Mouse (Mus musculus) cerebellum, adult 2 months (tissue): ENCODE measurements at regions not wholly inside any gene's neighbourhood (a gene's known extent, or its start where the extent isn't known, plus 50 kb on each side); places are given as distances from the start of the nearest gene placed in this dataset.
"Not testable (repeated sequence)": the region's sequence is repeated elsewhere in the genome, so short reads cannot be mapped to it uniquely, and the experiment has no call there.

Experiments used
- DNase-seq, 2 experiments: peaks; one replicate each; pipeline ENCODE4 v3.0.0; 2021
- H3K27ac ChIP-seq: fragments of 200-500 bp; 2 replicates; pipeline ENCODE4 v1.5.1; 2012; ENCODE audit warnings: low read length, control low read depth, inconsistent platforms; ENCODE audit not compliant: insufficient read depth
- H3K27me3 ChIP-seq: fragments of 200-500 bp; 2 replicates; pipeline ENCODE4 v1.6.1; 2012; ENCODE audit warnings: inconsistent platforms, mild to moderate bottlenecking, low read length, moderate library complexity; ENCODE audit not compliant: control insufficient read depth, insufficient read depth
- H3K4me1 ChIP-seq: fragments of 200-500 bp; 2 replicates; pipeline ENCODE4 v1.6.1; 2011; ENCODE audit warnings: low read length; ENCODE audit not compliant: control insufficient read depth, insufficient read depth
- H3K4me3 ChIP-seq: fragments of 200-500 bp; replicated peaks from 2 replicates; pipeline ENCODE3; 2011; ENCODE audit warnings: mild to moderate bottlenecking, low read depth, low read length, control low read depth; ENCODE audit not compliant: insufficient read depth
- CTCF ChIP-seq: fragments of 200-500 bp; IDR thresholded peaks from 2 replicates; pipeline ENCODE4 v1.5.1; 2011; ENCODE audit warnings: low read depth, mild to moderate bottlenecking, control low read depth, low read length, moderate library complexity, borderline replicate concordance; ENCODE audit not compliant: insufficient read depth
- POLR2A ChIP-seq: fragments of 200-500 bp; IDR thresholded peaks from 2 replicates; pipeline ENCODE4 v1.6.1; 2011; ENCODE audit warnings: low read length, control low read depth, borderline replicate concordance; ENCODE audit not compliant: insufficient read depth
- WGBS: fragments of 180-500 bp; shearing (Covaris S2); methylation state at CpG from one replicate; pipeline ENCODE4 v1.1.7; 2018; 5-methylcytosine and 5-hydroxymethylcytosine counted together

DNA sequence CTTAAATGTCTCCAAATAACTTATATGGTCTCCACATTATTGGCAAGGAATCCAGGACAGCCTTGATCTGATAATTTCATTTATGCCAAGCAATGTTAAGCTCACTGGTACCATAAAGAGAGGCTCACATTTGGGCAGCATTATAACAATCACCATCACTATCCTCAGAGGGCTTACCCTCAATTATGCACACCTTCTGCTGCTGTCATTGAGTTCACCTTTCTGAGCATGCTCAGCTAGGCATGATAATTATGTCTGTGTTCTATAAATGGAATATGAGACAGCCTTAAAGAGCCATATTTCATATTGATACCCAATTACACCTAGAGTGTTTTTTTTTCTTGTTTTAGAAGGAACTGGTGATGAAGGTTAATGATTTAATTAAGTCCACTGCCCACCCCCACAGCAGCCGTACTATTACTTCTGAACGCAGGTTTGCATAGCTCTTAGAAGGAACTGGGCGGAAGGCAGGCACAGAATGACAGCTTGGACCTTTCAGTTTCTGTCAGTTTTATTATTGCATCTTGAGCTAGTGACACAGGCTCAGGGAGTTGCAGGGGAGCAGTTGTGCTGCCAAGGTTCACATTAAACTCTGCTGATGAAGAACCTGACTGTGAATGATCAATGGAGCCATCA is 424.0 kb upstream of the Sphkap start:
- TF ChIP-seq CTCF (no peak), POLR2A (no peak)
- no peaks in the 10 kb centered on the region for H3K27me3 ChIP-seq
- 27% methylated on average over 3 of the region's 3 CpGs for WGBS
- no peaks in the 10 kb centered on the region for H3K4me1 ChIP-seq
- H3K27ac ChIP-seq, result no peak overlapping the region
- no peak overlapping the region for H3K4me3 ChIP-seq
- DNase-seq, result no peak

DNA sequence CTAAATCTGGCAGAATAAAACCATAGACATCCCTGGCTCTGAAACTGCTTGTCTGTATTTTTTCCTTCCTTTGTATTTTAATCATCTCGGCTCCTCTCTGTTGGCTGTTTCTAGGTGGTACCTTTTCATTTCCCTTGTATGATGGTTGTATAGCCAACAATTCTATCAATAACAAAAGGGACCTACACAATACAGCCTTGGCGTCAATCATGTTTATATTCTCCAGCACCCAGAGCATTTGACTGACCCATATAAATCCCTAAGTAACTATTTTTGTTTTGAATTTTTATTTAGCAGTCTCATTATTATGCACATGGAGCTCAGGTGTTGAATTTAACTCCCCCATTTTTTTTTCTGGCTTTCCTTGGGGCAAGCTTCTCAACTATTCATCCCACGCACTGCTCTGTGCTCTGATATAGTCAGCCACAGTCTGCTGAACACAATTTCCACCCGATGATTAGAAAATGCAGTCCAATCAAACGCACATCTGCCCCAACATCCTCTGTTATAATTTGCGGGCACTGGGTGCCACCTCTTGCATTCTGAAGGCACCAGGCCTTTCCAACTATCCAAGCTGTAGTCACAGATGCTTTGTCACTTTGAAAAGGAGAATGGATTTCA is 422.1 kb upstream of the Sphkap start:
- no peak for TF ChIP-seq POLR2A
- TF ChIP-seq CTCF, result no peak
- Histone ChIP-seq H3K4me1 (no peaks in the 10 kb centered on the region), H3K4me3 (no peak overlapping the region), H3K27ac (no peak overlapping the region), H3K27me3 (no peaks in the 10 kb centered on the region)
- WGBS, result 75% methylated on average over 6 of the region's 6 CpGs
- no peak for DNase-seq

DNA sequence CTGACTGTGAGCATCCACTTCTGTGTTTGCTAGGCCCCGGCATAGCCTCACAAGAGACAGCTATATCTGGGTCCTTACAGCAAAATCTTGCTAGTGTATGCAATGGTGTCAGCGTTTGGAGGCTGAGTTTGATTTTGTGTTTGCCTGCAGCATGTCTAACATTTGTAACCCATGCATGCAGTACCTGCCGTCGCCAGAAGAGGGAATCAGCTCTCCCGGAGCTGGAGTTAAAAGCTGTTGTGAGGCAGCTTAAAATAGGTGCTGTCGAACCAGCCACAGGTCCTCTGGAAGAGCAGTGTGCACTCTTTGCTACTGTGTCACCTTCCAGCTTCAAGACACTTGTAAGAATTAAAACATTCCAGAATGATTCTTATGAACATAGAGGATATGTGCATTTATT is 403.2 kb upstream of the Sphkap start:
- H3K27ac ChIP-seq, H3K4me1 ChIP-seq, DNase-seq, H3K27me3 ChIP-seq, H3K4me3 ChIP-seq: not testable (repeated sequence)
- TF ChIP-seq CTCF, result peak; percentile 12; the same call in 1 of the 2 replicates
- 49% methylated on average over 6 of the region's 6 CpGs for WGBS

DNA sequence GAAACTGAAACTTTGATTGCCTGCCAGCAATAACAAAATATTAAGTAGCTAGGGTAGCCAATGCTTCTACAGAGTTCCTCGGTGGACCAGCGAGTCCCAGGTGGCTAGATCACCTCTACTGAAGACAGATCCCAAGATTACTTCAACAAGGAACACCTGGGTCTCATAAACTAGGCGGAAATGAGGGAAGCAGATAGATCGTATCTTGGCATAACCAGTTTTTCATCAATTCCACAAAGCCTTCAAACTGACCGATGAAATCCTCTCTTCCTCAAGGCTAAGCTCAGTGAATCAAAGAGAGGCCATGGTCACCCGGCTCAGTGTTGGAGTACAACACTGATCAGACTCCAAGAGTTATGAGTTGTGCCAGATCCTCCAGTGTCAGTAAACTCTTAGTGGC is 400.4 kb upstream of the Sphkap start:
- H3K27ac ChIP-seq, result no peak overlapping the region
- TF ChIP-seq CTCF (no peak), POLR2A (no peak)
- DNase-seq, result no peak
- 90% methylated on average over 6 of the region's 6 CpGs for WGBS
- no peaks in the 10 kb centered on the region for H3K27me3 ChIP-seq
- H3K4me1 ChIP-seq, result no peaks in the 10 kb centered on the region
- no peak overlapping the region for H3K4me3 ChIP-seq

DNA sequence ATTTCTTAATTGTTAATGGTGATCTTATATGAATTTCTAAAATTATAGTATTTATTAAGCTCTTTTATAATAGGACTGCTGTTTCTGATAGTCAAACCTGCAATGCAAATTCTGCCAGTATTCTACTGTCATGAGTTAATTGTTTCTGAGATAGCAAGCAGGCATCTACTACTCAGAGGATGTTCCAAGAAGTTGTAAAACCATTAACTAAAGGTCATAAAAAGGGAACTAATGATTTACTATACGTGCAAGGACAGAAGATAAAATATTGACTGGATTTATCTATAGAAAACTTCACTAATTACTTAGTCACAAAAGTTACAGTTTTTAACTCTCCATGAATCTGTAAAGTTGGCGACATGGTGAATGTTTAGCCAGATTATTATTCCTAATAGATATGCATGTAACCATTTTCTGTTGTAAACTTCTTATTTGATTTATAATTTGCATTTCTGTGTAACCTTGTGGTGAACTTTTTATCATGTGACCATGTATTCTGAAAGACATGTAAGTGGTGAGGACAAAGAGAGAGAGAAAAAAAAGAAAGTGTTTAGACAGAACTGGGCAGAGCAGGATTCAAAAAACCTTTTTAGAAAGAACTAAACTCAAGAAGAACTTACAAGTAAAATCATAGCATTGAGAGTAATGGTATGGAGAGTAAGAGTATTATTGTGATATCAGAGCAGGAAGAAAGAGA is 395.5 kb upstream of the Sphkap start:
- no peak for DNase-seq
- no peak overlapping the region for H3K4me3 ChIP-seq
- no peak overlapping the region for H3K27ac ChIP-seq
- no peaks in the 10 kb centered on the region for H3K27me3 ChIP-seq
- TF ChIP-seq POLR2A (no peak), CTCF (no peak)
- no peaks in the 10 kb centered on the region for H3K4me1 ChIP-seq
- WGBS, result 86% methylated on average over 2 of the region's 2 CpGs

DNA sequence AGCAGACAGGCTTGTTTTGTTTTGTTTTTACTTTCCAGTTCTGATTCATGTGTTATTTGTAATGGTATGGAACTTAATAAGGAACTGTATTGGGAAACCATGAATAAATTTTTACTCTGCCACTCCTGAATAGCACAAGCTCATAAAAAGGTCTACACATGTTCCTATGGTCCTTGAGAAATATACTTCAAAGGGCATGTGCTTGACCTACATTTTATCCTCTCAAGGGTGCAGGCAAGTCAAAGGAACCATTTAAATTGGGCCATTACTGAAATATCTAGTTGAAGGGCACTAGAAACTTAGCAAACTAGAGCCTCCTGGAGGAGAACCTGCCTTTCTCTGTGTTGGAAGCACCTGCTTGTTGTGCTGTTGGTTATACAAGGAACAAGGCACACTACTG is 393.8 kb upstream of the Sphkap start:
- H3K4me1 ChIP-seq, result no peaks in the 10 kb centered on the region
- H3K27ac ChIP-seq, result no peak overlapping the region
- no peak overlapping the region for H3K4me3 ChIP-seq
- no peak for DNase-seq
- TF ChIP-seq CTCF, result no peak
- no peak for TF ChIP-seq POLR2A
- H3K27me3 ChIP-seq, result no peaks in the 10 kb centered on the region

DNA sequence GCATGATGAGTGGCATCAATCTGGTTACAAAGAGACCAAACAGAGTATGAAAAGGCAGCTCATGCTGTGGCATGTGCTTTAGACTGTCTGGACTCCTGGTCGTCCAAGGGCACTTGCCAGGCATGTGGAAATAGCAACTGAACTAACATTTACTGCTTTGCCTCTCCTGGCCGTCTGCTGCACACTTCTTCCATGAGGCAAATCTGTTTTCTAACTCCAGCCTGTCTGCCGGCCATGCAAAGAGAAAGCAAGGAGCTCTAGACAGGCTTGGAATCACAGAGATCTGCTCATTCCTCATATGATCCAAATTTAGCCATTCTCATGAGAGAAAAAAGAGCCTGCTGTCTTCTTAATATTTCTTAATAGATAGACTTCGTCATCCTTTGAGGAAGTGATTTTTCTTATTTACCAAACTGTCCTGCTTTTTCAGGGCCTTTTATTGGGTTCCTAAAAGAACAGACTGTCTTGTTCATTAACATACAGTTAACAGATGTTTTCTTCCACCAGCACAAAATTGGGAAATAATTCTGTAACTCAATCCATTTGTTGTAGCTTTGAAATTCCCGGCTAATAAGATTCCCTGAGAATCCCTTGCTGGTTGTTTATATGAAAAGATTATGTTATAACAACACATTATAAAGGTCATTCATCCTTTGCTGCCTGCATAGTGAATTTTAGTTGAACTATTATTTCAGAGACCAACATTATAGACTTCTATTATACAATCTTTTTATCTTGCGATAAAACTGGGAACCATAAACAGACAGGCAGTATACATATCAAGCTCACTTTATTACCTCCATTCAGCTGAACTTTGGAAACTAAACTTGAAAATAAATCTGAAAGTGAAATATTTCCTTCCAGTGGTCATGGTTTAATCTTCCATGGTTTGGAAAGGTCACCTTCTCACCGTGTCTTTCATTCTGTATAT is 389.2 kb upstream of the Sphkap start:
- Histone ChIP-seq H3K4me3 (no peak overlapping the region), H3K27me3 (no peaks in the 10 kb centered on the region), H3K4me1 (no peaks in the 10 kb centered on the region), H3K27ac (no peak overlapping the region)
- WGBS, result 55% methylated on average over 7 of the region's 7 CpGs
- no peak for DNase-seq
- TF ChIP-seq POLR2A (no peak), CTCF (no peak)
